Comparison of ENCODE assay signal across 8 mouse cellular contexts in the genomic region with DNA sequence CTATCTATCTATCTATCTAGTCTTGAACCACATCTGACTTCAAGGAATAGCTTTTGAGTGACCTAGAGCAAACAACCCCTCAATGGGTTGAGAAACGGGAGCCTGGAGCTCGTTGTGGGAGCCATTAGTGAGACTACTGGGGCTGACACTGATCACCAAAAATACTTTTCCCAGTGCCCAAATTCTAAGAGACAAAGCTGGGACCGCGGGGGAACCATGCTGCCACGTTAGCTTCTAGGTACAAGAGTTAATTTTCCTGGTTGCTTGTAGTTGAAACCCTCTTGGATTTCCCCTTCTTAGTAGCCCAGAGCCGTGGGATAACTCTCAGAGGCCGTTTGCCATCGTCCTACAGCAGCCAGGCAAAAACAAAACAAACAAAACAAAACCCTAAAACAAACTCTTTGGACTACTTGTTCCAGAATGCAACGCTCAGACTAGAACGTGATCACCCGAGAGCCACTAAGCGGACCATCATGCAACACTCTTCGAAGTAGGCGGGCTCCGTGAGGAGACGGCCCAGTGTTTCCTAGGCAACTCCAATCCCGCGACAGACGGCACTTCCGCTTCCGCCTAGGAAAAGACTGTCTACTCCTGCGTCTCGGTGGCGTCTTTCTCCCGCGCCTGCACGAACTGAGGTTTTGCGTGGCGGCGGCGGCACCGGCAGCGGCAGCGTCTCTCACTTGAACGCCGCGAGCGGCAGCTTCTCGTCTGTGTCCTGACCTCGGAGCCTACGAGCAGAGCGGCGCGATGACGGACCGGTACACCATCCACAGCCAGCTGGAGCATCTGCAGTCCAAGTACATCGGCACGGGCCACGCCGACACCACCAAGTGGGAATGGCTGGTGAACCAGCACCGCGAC. TPM values are rescaled to one million over a fixed set of nuclear protein-coding genes. Genes with fewer than 3 reads are reported as not detected.
A peak's percentile ranks its signal among the peaks of the same experiment; 100 is the strongest.
DNase-seq lines count a peak whose midpoint lies in the region; ATAC-seq and TF ChIP-seq lines count a peak whose summit lies in the region.

No protein-coding gene starts in this region.

- WGBS in hindbrain, embryonic 13.5 days: 4% methylated on average over 52 of the region's 52 CpGs

- H3K4me2 ChIP-seq in hindbrain, embryonic 13.5 days: peak overlapping the region; percentile 95

- CTCF ChIA-PET in Patski (lab: Charles Lee): interaction anchor here (1.6 kb wide), 1 partner anchor 11 kb away, joined by 4 read pairs; no protein-coding TSS in a partner anchor

- POLR2A ChIA-PET in Patski (lab: Charles Lee): no interaction called here

- in situ Hi-C loops in Patski (cut with MboI; ENCODE audit: low pct_unique_long_range_greater_than_20kb): loop anchor here (5.0 kb wide), 2 partner anchors 86 to 316 kb away; no protein-coding TSS in a partner anchor

- peak overlapping the region; percentile 87 for H3K9ac ChIP-seq in hindbrain, embryonic 13.5 days

- no peak for TF ChIP-seq CTCF in Patski (IDR thresholded peaks at IDR 0.05)

- no peaks in the 10 kb centered on the region for H3K27me3 ChIP-seq in Patski
- H3K27me3 ChIP-seq in hindbrain, embryonic 13.5 days: no peaks in the 10 kb centered on the region

- H3K36me3 ChIP-seq in hindbrain, embryonic 13.5 days: peaks cover 9% of the 10 kb centered on the region

- peak; percentile 99 for ATAC-seq in Patski
- peak; percentile 99 for ATAC-seq in hindbrain, embryonic 13.5 days (ENCODE audit: low FRiP score)

- H3K4me3 ChIP-seq in hindbrain, embryonic 13.5 days: peak overlapping the region; percentile 89

- DNase-seq in Patski (ENCODE audit: low read depth, low spot score): peak; percentile 87
- peak; percentile 95 to 96 for DNase-seq in cerebellum, postnatal 14 days
- peak; percentile 95 for DNase-seq in frontal cortex, postnatal 14 days (ENCODE audit: low spot score in 2 of 2)
- DNase-seq in layer of hippocampus, postnatal 25 days (ENCODE audit: extremely low spot score in 1 of 2, low spot score in 1 of 2): peak; percentile 87 to 91
- DNase-seq in lung, postnatal 25 days (ENCODE audit: low spot score): peak; percentile 98
- peak; percentile 97 for DNase-seq in retina, embryonic 14.5 days (ENCODE audit: low spot score)
- peak; percentile 91 for DNase-seq in thymus, postnatal 4 days

- no peaks in the 10 kb centered on the region for H3K9me3 ChIP-seq in hindbrain, embryonic 13.5 days

- peaks cover 16% of the 10 kb centered on the region for H3K4me1 ChIP-seq in hindbrain, embryonic 13.5 days (replicated peaks)

- peak overlapping the region; percentile 86 for H3K27ac ChIP-seq in hindbrain, embryonic 13.5 days

RNA-seq across cellular contexts. Expression of a gene that starts 3.0 kb away (rescaled TPM):
- polyA plus RNA-seq in Patski (2021): 17.3 TPM
- 26.0 and 27.1 TPM in 2 replicates for polyA plus RNA-seq in hindbrain, embryonic 13.5 days (2015; fragmentation: Nextera tagmentation; extraction: Ambion mirVana)
- total RNA-seq in layer of hippocampus, postnatal 25 days (2021): 1 to 10 TPM; 9.3 to 9.8 TPM

RNA-seq across cellular contexts. Expression of a gene that starts 44.0 kb away (rescaled TPM):
- polyA plus RNA-seq in Patski (2021): 4.2 TPM
- polyA plus RNA-seq in hindbrain, embryonic 13.5 days (2015; fragmentation: Nextera tagmentation; extraction: Ambion mirVana): 1.2 and 1.3 TPM in 2 replicates
- under 1 TPM in 1 of 2 experiments, not detected in 1; 0.22 TPM for total RNA-seq in layer of hippocampus, postnatal 25 days (2021)

RNA-seq across cellular contexts. Expression of a gene that starts 52.2 kb away (rescaled TPM):
- polyA plus RNA-seq in Patski (2021): 0.73 TPM
- polyA plus RNA-seq in hindbrain, embryonic 13.5 days (2015; fragmentation: Nextera tagmentation; extraction: Ambion mirVana): 32.3 and 34.2 TPM in 2 replicates
- total RNA-seq in layer of hippocampus, postnatal 25 days (2021): 10 to 100 TPM; 17.5 to 19.9 TPM

Comparison
In these comparisons a context has a peak if more than half of its experiments do, and no peak if none do; other contexts are left out.
1. Peak in every context shown above with its lines: DNase-seq, ATAC-seq, H3K4me3 ChIP-seq and H3K27ac ChIP-seq.
2. RNA of a gene that starts 52.2 kb away (polyA plus RNA-seq): 32.3 to 34.2 TPM in hindbrain, embryonic 13.5 days; 0.73 TPM in Patski (single experiment); every median in the first group is over 10 times any median in the second.